Mouse (Mus musculus) stomach, postnatal 0 days (tissue): ENCODE measurements at regions not wholly inside any gene's neighbourhood (a gene's known extent, or its start where the extent isn't known, plus 50 kb on each side); places are given as distances from the start of the nearest gene placed in this dataset.
A peak's percentile ranks its signal among the peaks of the same experiment; 100 is the strongest.

Source experiments
- CTCF ChIP-seq: IDR thresholded peaks from 2 replicates; pipeline ENCODE4 v1.5.1; 2016; ENCODE audit warnings: antibody characterized with exemption, low read depth, mild to moderate bottlenecking, moderate library complexity
- EP300 ChIP-seq: optimal IDR thresholded peaks from 2 replicates; pipeline ENCODE3; 2016; ENCODE audit warnings: antibody characterized with exemption

DNA sequence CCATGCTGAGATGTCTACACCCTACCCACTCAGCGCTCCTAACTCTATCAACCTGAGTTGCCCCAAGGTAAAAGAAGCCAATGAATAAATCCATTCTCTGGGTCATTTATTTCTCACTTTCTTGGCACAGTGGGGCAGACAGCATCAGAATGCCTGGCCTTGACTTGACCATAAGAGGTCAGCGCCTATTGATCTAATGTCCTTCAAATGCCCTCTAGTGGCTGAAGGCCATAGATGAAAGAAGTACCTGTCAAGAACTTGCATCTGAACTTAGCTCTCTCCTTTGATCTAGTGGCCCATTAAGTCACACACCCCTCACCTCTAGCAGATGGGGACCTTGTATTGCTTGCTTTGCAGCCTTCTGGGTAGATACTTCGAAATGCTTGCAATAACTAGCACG lies 159.5 kb upstream of the Smarca2 start:
- TF ChIP-seq CTCF (peak; percentile 48), EP300 (no peak)
